Mouse (Mus musculus) stomach, embryonic 15.5 days (tissue): ENCODE measurements around the gene Ltbp3. TPM values are rescaled to one million over a fixed set of nuclear protein-coding genes. Genes with fewer than 3 reads are reported as not detected.
A peak's percentile ranks its signal among the peaks of the same experiment; 100 is the strongest.

Experiments used
- ATAC-seq: fragments of 200-750 bp; cut with Nextera tagmentation; 2 replicates; pipeline ENCODE4 v1.8.0; 2017; ENCODE audit warnings: low read depth, moderate number of reproducible peaks, moderate TSS enrichment; ENCODE audit not compliant: insufficient read depth, low FRiP score
- H3K27ac ChIP-seq: fragments of 300-500 bp; sonication (generic); 2 replicates; pipeline ENCODE4 v1.5.1; 2015; ENCODE audit warnings: mild to moderate bottlenecking, inconsistent platforms
- H3K27me3 ChIP-seq: fragments of 300-500 bp; sonication (generic); replicated peaks from 2 replicates; pipeline ENCODE4 v1.6.1; 2015; ENCODE audit warnings: inconsistent platforms
- H3K36me3 ChIP-seq: fragments of 300-500 bp; sonication (generic); 2 replicates; pipeline ENCODE4 v1.6.1; 2015; ENCODE audit warnings: inconsistent platforms
- H3K4me1 ChIP-seq: fragments of 300-500 bp; sonication (generic); 2 replicates; pipeline ENCODE4 v1.6.1; 2015; ENCODE audit warnings: inconsistent platforms
- H3K4me2 ChIP-seq: fragments of 300-500 bp; sonication (generic); 2 replicates; pipeline ENCODE4 v1.6.1; 2015; ENCODE audit warnings: mild to moderate bottlenecking, inconsistent platforms
- H3K4me3 ChIP-seq: fragments of 300-500 bp; sonication (generic); replicated peaks from 2 replicates; pipeline ENCODE4 v1.5.1; 2015; ENCODE audit warnings: inconsistent platforms
- H3K9ac ChIP-seq: fragments of 300-500 bp; sonication (generic); 2 replicates; pipeline ENCODE4 v1.6.1; 2015; ENCODE audit warnings: inconsistent platforms
- H3K9me3 ChIP-seq: fragments of 300-500 bp; sonication (generic); 2 replicates; pipeline ENCODE4 v1.6.1; 2016; ENCODE audit warnings: inconsistent platforms
- WGBS: fragments of 180-500 bp; shearing (Covaris S2); methylation state at CpG from one replicate; pipeline ENCODE4 v1.1.7; 2015; 5-methylcytosine and 5-hydroxymethylcytosine counted together
- polyA plus RNA-seq: library from polyadenylated mRNA; unstranded; fragments of >200 nt; fragmentation: Nextera tagmentation; extraction: Ambion mirVana; gene quantifications from 2 replicates; pipeline ENCODE4 v1.2.1, GENCODE M21; 2015

The Ltbp3 gene
- polyA plus RNA-seq, 1 experiment from 2014 or later: 30.6 TPM

DNA sequence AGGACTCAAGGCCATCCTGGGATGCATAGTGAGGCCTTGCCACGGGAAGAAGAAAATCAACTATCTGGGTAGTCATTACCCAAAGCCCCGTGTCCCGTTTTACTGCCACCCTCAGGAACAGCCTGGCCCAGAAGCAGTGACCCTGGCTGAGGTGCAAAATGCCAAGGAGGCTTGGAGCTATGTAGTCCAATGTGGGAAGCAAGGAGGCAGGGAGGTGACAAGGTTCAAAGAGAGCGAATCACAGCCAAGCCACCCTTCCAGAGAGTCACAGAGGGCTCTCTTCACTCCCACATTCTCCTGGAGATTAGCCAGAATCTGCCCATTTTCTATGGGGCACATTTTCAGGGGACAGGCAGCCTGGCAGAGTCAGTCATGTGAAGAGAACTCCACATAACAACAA is 26.6 kb downstream of the Ltbp3 start:
- peaks cover 15% of the 10 kb centered on the region for H3K4me1 ChIP-seq
- H3K4me3 ChIP-seq: no peak overlapping the region
- ATAC-seq: no peak
- no peak overlapping the region for H3K4me2 ChIP-seq
- 90% methylated on average over 4 of the region's 4 CpGs for whole genome bisulfite sequencing
- H3K36me3 ChIP-seq: peaks cover 41% of the 10 kb centered on the region
- H3K27me3 ChIP-seq: no peaks in the 10 kb centered on the region
- no peak overlapping the region for H3K27ac ChIP-seq
- H3K9ac ChIP-seq: no peak overlapping the region
- H3K9me3 ChIP-seq: no peaks in the 10 kb centered on the region

DNA sequence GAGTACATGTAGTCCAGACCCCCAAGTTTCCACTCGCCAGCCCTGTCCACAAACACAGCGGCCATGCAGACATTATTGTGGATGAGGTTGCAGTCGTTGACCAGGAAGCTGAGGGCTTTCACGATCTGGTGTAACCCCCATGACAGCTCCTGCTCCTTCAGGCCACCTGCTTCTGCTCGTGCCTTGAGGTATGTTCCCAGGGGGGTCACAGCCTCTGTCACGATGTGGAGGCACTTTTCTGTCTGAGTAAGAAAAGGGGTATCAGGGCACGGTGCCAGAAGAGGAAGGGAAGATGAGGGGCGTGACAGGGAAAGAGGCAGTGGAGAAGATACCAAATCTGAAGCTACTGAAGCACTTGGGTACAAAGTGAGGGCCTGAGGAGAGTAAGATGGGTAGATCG is 29.6 kb downstream of the Ltbp3 start:
- peak overlapping the region; percentile 87; the same call in 1 of the 2 replicates for H3K27ac ChIP-seq
- H3K9ac ChIP-seq: peak overlapping the region; percentile 95
- H3K4me2 ChIP-seq: peak overlapping the region; percentile 75
- 32% methylated on average over 9 of the region's 9 CpGs for WGBS
- peak overlapping the region; percentile 81 for H3K4me3 ChIP-seq
- H3K9me3 ChIP-seq: no peaks in the 10 kb centered on the region
- peaks cover 17% of the 10 kb centered on the region for H3K36me3 ChIP-seq
- ATAC-seq: no peak
- H3K4me1 ChIP-seq: peaks cover 15% of the 10 kb centered on the region
- H3K27me3 ChIP-seq: no peaks in the 10 kb centered on the region

- H3K27ac ChIP-seq: peak within 1 kb of the TSS; percentile 87
- H3K36me3 ChIP-seq: peaks cover 8% of the 10 kb centered on the region
- H3K9ac ChIP-seq: peak within 1 kb of the TSS; percentile 95
- no peaks in the 10 kb centered on the region for H3K27me3 ChIP-seq
- peak; percentile 94 for ATAC-seq
- no peaks in the 10 kb centered on the region for H3K9me3 ChIP-seq
- under 1% methylated on average over 64 of the region's 64 CpGs for WGBS
- H3K4me3 ChIP-seq: peak within 1 kb of the TSS; percentile 81
- H3K4me2 ChIP-seq: peak within 1 kb of the TSS; percentile 75
- peaks cover 15% of the 10 kb centered on the region for H3K4me1 ChIP-seq
Observed at GRCm38 (mm10) chr19:5770925-5771860, 30.5 kb downstream of the Ltbp3 start, which contains the start of gene Scyl1. Gene Scyl1, minus strand, starts transcription at chr19:5771419.

- no peak overlapping the region for H3K4me2 ChIP-seq
- H3K36me3 ChIP-seq: no peaks in the 10 kb centered on the region
- no peaks in the 10 kb centered on the region for H3K4me1 ChIP-seq
- H3K9me3 ChIP-seq: no peaks in the 10 kb centered on the region
- no peak overlapping the region for H3K4me3 ChIP-seq
- no peak overlapping the region for H3K9ac ChIP-seq
- 78% methylated on average over 9 of the region's 9 CpGs for WGBS
- no peak overlapping the region for H3K27ac ChIP-seq
- ATAC-seq: no peak
- no peaks in the 10 kb centered on the region for H3K27me3 ChIP-seq
Observed at GRCm38 (mm10) chr19:5777387-5778032, 36.8 kb downstream of the Ltbp3 start.

GRCm38 (mm10) chr19:5778312-5778711 is 37.6 kb downstream of the Ltbp3 start:
- no peaks in the 10 kb centered on the region for H3K9me3 ChIP-seq
- H3K4me2 ChIP-seq: no peak overlapping the region
- H3K36me3 ChIP-seq: no peaks in the 10 kb centered on the region
- H3K9ac ChIP-seq: no peak overlapping the region
- H3K4me3 ChIP-seq: no peak overlapping the region
- no peaks in the 10 kb centered on the region for H3K27me3 ChIP-seq
- 56% methylated on average over 8 of the region's 8 CpGs for WGBS
- no peaks in the 10 kb centered on the region for H3K4me1 ChIP-seq
- ATAC-seq: no peak
- H3K27ac ChIP-seq: no peak overlapping the region

DNA sequence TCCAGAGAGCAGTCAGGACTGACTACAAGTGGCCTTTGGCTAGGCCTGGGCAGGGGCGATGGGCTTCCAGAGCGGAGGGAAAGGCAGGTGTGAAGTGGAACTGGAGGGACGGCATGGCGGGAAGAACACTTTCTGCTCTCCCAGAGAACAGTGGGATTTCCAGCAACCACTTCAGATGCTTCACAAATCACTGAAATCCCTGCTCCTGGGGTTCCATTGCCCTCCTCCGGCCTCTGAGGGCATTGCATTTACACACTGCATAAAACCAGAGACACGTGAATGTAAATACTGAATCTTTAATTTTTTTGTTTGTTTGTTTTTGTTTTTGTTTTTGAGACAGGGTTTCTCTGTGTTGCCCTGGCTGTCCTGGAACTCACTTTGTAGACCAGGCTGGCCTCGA is 39.5 kb downstream of the Ltbp3 start:
- WGBS: 75% methylated on average over 7 of the region's 7 CpGs
- ATAC-seq: no peak

DNA sequence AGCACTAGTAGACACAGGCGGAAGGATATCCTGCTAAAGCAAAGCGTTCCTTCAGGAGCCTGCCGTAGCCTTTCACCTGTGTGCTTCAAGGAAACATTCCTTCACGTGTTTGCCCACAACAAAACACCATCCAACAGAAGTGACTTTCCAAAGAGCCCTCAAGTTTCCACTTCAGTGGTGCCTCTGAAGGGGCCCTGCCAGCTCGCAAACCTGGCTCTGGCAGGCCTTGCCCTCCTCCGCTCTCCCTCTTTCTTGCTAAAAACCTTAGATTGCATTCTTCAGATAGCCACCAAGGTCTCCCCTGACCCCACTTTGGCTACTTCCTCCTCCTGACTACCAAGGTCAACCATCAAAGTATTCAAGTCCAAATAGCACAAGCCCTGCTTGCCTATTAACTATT is 40.8 kb downstream of the Ltbp3 start:
- ATAC-seq: no peak
- Histone ChIP-seq H3K9ac (no peak overlapping the region), H3K4me2 (no peak overlapping the region), H3K27ac (no peak overlapping the region), H3K4me1 (no peaks in the 10 kb centered on the region), H3K9me3 (no peaks in the 10 kb centered on the region), H3K4me3 (no peak overlapping the region), H3K36me3 (no peaks in the 10 kb centered on the region), H3K27me3 (no peaks in the 10 kb centered on the region)
- WGBS: 80% methylated on average over 6 of the region's 6 CpGs

More for the DNA sequence above, 39.5 kb downstream of the Ltbp3 start:
- H3K4me2 ChIP-seq: no peak overlapping the region
- H3K27ac ChIP-seq: no peak overlapping the region
- H3K9me3 ChIP-seq: no peaks in the 10 kb centered on the region
- no peak overlapping the region for H3K4me3 ChIP-seq
- H3K9ac ChIP-seq: no peak overlapping the region
- H3K27me3 ChIP-seq: no peaks in the 10 kb centered on the region
- H3K36me3 ChIP-seq: no peaks in the 10 kb centered on the region
- H3K4me1 ChIP-seq: no peaks in the 10 kb centered on the region

DNA sequence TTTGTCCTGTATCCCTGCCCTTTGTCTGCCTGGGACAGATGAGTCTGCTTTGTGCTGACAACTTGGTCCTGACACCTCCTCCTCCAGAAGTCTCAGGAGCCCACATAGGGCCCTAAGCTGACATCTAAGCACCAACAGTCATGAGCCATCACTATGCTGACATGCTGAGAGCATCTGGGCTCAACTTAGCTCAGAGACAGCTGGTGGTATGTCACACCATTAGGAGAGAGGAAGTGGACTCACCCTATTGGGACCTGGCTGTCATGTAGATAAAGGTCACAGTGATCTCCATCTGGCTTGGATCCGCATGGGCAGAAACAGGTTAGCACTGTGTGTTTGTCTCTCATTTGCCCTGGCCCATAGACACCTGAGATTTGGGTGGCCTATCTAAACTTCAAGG is 41.4 kb downstream of the Ltbp3 start:
- no peak overlapping the region for H3K9ac ChIP-seq
- H3K36me3 ChIP-seq: no peaks in the 10 kb centered on the region
- H3K4me3 ChIP-seq: no peak overlapping the region
- H3K4me1 ChIP-seq: 0 out of 2 replicates have a peak, but pooled peaks cover under 1% of the 10 kb centered on the region
- H3K27ac ChIP-seq: no peak overlapping the region
- 79% methylated on average over 1 of the region's 1 CpGs for WGBS
- H3K27me3 ChIP-seq: no peaks in the 10 kb centered on the region
- H3K9me3 ChIP-seq: no peaks in the 10 kb centered on the region
- H3K4me2 ChIP-seq: no peak overlapping the region
- no peak for ATAC-seq

GRCm38 (mm10) chr19:5784958-5785577 is 44.4 kb downstream of the Ltbp3 start:
- ATAC-seq: no peak
- no peak overlapping the region for H3K9ac ChIP-seq
- 59% methylated on average over 10 of the region's 10 CpGs for WGBS
- H3K27me3 ChIP-seq: no peaks in the 10 kb centered on the region
- H3K27ac ChIP-seq: no peak overlapping the region
- H3K4me1 ChIP-seq: peaks cover 5% of the 10 kb centered on the region; the same call in 1 of the 2 replicates
- H3K4me3 ChIP-seq: no peak overlapping the region
- no peaks in the 10 kb centered on the region for H3K9me3 ChIP-seq
- no peak overlapping the region for H3K4me2 ChIP-seq
- H3K36me3 ChIP-seq: no peaks in the 10 kb centered on the region

- peak; percentile 54 for ATAC-seq
- H3K4me1 ChIP-seq: peaks cover 5% of the 10 kb centered on the region; the same call in 1 of the 2 replicates
- no peak overlapping the region for H3K4me2 ChIP-seq
- no peaks in the 10 kb centered on the region for H3K36me3 ChIP-seq
- no peak overlapping the region for H3K27ac ChIP-seq
- 8% methylated on average over 12 of the region's 12 CpGs for WGBS
- H3K9me3 ChIP-seq: no peaks in the 10 kb centered on the region
- no peak overlapping the region for H3K9ac ChIP-seq
- no peaks in the 10 kb centered on the region for H3K27me3 ChIP-seq
- H3K4me3 ChIP-seq: no peak overlapping the region
Observed at GRCm38 (mm10) chr19:5786441-5787114, 45.9 kb downstream of the Ltbp3 start.

DNA sequence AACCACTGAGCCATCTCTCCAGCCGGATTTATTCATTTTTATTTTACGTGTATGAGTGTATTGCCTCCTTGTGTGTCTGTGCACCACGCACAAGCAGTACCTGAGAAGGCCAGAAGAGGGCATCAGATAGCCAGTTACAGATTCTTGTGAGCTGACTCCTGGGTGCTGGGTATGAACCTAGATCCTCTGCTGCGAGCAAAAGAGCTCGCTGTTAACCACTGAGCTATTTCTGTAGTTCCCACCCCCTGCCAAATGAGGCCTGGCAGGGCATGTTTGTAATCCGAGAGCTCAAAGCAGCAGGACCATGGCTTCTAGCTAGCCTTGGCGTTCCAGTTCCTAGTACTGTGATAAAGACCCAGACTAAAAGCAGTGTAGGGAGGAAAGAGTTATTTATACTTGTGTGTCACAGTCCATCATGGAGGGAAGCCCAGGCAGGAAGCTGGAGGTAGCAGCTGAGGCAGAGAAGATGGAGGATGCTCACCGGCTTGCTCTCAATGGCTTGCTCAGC is 46.5 kb downstream of the Ltbp3 start:
- Histone ChIP-seq H3K27ac (no peak overlapping the region), H3K4me2 (no peak overlapping the region), H3K4me3 (no peak overlapping the region), H3K9me3 (no peaks in the 10 kb centered on the region), H3K36me3 (no peaks in the 10 kb centered on the region), H3K4me1 (peaks cover 5% of the 10 kb centered on the region; the same call in 1 of the 2 replicates), H3K27me3 (no peaks in the 10 kb centered on the region), H3K9ac (no peak overlapping the region)
- 12% methylated on average over 8 of the region's 8 CpGs for WGBS
- peak; percentile 25; the same call in 1 of the 2 replicates for ATAC-seq
